Comparison of ENCODE assay signal across 20 mouse cellular contexts in genomic region chr19:5494314-5494713, GRCm38 (mm10). TPM values are rescaled to one million over a fixed set of nuclear protein-coding genes. Genes with fewer than 3 reads are reported as not detected.
DNase-seq lines count a peak whose midpoint lies in the region; ATAC-seq and TF ChIP-seq lines count a peak whose summit lies in the region.
"Had no signal": no experiment of that assay in that cellular context is flagged by ENCODE, and none has a peak within 500 bp of the region (broad histone marks: within the 10 kb centered on the region; RNA-seq: fewer than 3 reads in every experiment).

No protein-coding gene starts in this region.

- H3K4me1 ChIP-seq in liver, embryonic 13.5 days (replicated peaks) = peaks cover 33% of the 10 kb centered on the region
- H3K4me1 ChIP-seq in liver, embryonic 11.5 days (replicated peaks; ENCODE audit: control insufficient read depth, insufficient read depth, low read length) = peaks cover 16% of the 10 kb centered on the region
- peaks cover 19% of the 10 kb centered on the region for H3K4me1 ChIP-seq in hindbrain, embryonic 16.5 days (ENCODE audit: control insufficient read depth, insufficient read depth, low read depth, low read length)
- peaks cover 27% of the 10 kb centered on the region for H3K4me1 ChIP-seq in forebrain, embryonic 15.5 days

- DNase-seq in gastrocnemius, adult 2 months = no peak
- DNase-seq in gastrocnemius, adult 8-10 months (ENCODE audit: low spot score in 2 of 2) = no peak
- no peak for DNase-seq in liver, embryonic 13.5 days
- DNase-seq in liver, embryonic 11.5 days (ENCODE audit: low spot score) = no peak
- DNase-seq in kidney, postnatal 14 days = peak; percentile 62
- DNase-seq: adrenal gland, adult 8-10 months; cerebellum, adult 9-10 months; thymus, postnatal 14 days had no signal

- H3K4me3 ChIP-seq in gastrocnemius, adult 2 months = no peak overlapping the region
- H3K4me3 ChIP-seq in liver, embryonic 13.5 days (replicated peaks) = no peak overlapping the region
- no peak overlapping the region for H3K4me3 ChIP-seq in liver, embryonic 11.5 days (ENCODE audit: low read depth, low read length)
- H3K4me3 ChIP-seq in hindbrain, embryonic 16.5 days (ENCODE audit: low read length) = no peak overlapping the region
- no peak overlapping the region for H3K4me3 ChIP-seq in forebrain, embryonic 15.5 days
- H3K4me3 ChIP-seq: erythroblast, embryonic 14.5 days; heart, embryonic 12.5 days; hindbrain, embryonic 13.5 days; limb, embryonic 10.5 days; lung, embryonic 15.5 days; midbrain, embryonic 10.5 days had no signal

- peaks cover 63% of the 10 kb centered on the region for H3K36me3 ChIP-seq in liver, embryonic 13.5 days
- peaks cover 52% of the 10 kb centered on the region for H3K36me3 ChIP-seq in liver, embryonic 11.5 days (ENCODE audit: control insufficient read depth, insufficient read depth, low read length)
- peaks cover 31% of the 10 kb centered on the region for H3K36me3 ChIP-seq in hindbrain, embryonic 16.5 days (ENCODE audit: control insufficient read depth, insufficient read depth, low read length)
- H3K36me3 ChIP-seq in forebrain, embryonic 15.5 days = peaks cover 57% of the 10 kb centered on the region

- H3K4me2 ChIP-seq in liver, embryonic 13.5 days = no peak overlapping the region
- H3K4me2 ChIP-seq in liver, embryonic 11.5 days = no peak overlapping the region
- no peak overlapping the region for H3K4me2 ChIP-seq in hindbrain, embryonic 16.5 days (ENCODE audit: low read length)
- no peak overlapping the region for H3K4me2 ChIP-seq in forebrain, embryonic 15.5 days (replicated peaks)
- H3K4me2 ChIP-seq: heart, embryonic 12.5 days; hindbrain, embryonic 13.5 days; lung, embryonic 15.5 days had no signal

- TF ChIP-seq CTCF in gastrocnemius, adult 2 months (IDR thresholded peaks at IDR 0.05) = no peak

- 84% methylated on average over 3 of the region's 3 CpGs for WGBS in liver, embryonic 13.5 days (ENCODE audit: insufficient replicate concordance)
- 84% methylated on average over 3 of the region's 3 CpGs for WGBS in liver, embryonic 11.5 days
- WGBS in hindbrain, embryonic 16.5 days = 87% methylated on average over 3 of the region's 3 CpGs
- WGBS in forebrain, embryonic 15.5 days = 87% methylated on average over 3 of the region's 3 CpGs

- peak overlapping the region; percentile 49; the same call in 1 of the 2 replicates for H3K27ac ChIP-seq in gastrocnemius, adult 2 months
- peak overlapping the region; percentile 43; the same call in 1 of the 2 replicates for H3K27ac ChIP-seq in liver, embryonic 13.5 days
- no peak overlapping the region for H3K27ac ChIP-seq in liver, embryonic 11.5 days (ENCODE audit: low read depth, low read length)
- H3K27ac ChIP-seq in hindbrain, embryonic 16.5 days (ENCODE audit: low read depth, low read length) = no peak overlapping the region
- no peak overlapping the region for H3K27ac ChIP-seq in forebrain, embryonic 15.5 days (replicated peaks)
- H3K27ac ChIP-seq: hindbrain, embryonic 13.5 days; limb, embryonic 10.5 days; lung, embryonic 15.5 days; macrophage; midbrain, embryonic 10.5 days had no signal

- no peak for ATAC-seq in liver, embryonic 13.5 days (ENCODE audit: low read depth)
- no peak for ATAC-seq in liver, embryonic 11.5 days (replicated peaks; ENCODE audit: low FRiP score)
- no peak for ATAC-seq in hindbrain, embryonic 16.5 days
- no peak for ATAC-seq in forebrain, embryonic 15.5 days (replicated peaks)
- ATAC-seq: forebrain, embryonic 16.5 days had no signal

- H3K9ac ChIP-seq in liver, embryonic 13.5 days = no peak overlapping the region
- H3K9ac ChIP-seq in liver, embryonic 11.5 days (ENCODE audit: low read depth, low read length) = no peak overlapping the region
- H3K9ac ChIP-seq in hindbrain, embryonic 16.5 days (ENCODE audit: low read depth, low read length) = no peak overlapping the region
- no peak overlapping the region for H3K9ac ChIP-seq in forebrain, embryonic 15.5 days (replicated peaks)
- H3K9ac ChIP-seq: heart, embryonic 12.5 days; hindbrain, embryonic 13.5 days; lung, embryonic 15.5 days had no signal

- no peaks in the 10 kb centered on the region for H3K9me3 ChIP-seq in liver, embryonic 13.5 days (replicated peaks)
- H3K9me3 ChIP-seq in liver, embryonic 11.5 days (ENCODE audit: control insufficient read depth, low read length) = no peaks in the 10 kb centered on the region
- no peaks in the 10 kb centered on the region for H3K9me3 ChIP-seq in hindbrain, embryonic 16.5 days (ENCODE audit: control insufficient read depth, low read length)
- no peaks in the 10 kb centered on the region for H3K9me3 ChIP-seq in forebrain, embryonic 15.5 days
- H3K9me3 ChIP-seq: heart, embryonic 12.5 days; hindbrain, embryonic 13.5 days; limb, embryonic 10.5 days; lung, embryonic 15.5 days; midbrain, embryonic 10.5 days had no signal

- no peaks in the 10 kb centered on the region for H3K27me3 ChIP-seq in liver, embryonic 13.5 days
- no peaks in the 10 kb centered on the region for H3K27me3 ChIP-seq in liver, embryonic 11.5 days (replicated peaks; ENCODE audit: control insufficient read depth, insufficient read depth, low read length)
- H3K27me3 ChIP-seq in hindbrain, embryonic 16.5 days (replicated peaks; ENCODE audit: control insufficient read depth, insufficient read depth, low read length) = no peaks in the 10 kb centered on the region
- H3K27me3 ChIP-seq in forebrain, embryonic 15.5 days = no peaks in the 10 kb centered on the region
- H3K27me3 ChIP-seq: heart, embryonic 12.5 days; hindbrain, embryonic 13.5 days; lung, embryonic 15.5 days had no signal

- intact Hi-C loops in gastrocnemius, adult 2 months (cut with DNase I) = no loop called here

RNA-seq across cellular contexts. Expression of gene Cfl1, which starts 4.1 kb away (rescaled TPM):
- total RNA-seq in gastrocnemius, adult 2 months (2021) = 10 to 100 TPM; 52.8 to 72.0 TPM
- 10 to 100 TPM; 44.8 to 57.2 (median 51.2) TPM for total RNA-seq in gastrocnemius, adult 8-10 months (2022)
- polyA plus RNA-seq in liver, embryonic 13.5 days (2015; fragmentation: Nextera tagmentation; extraction: Ambion mirVana) = 1,341 and 1,482 TPM in 2 replicates
- 2,498 and 2,516 TPM in 2 replicates for polyA plus RNA-seq in liver, embryonic 11.5 days (2014; fragmentation: Nextera tagmentation; extraction: Ambion mirVana)
- polyA plus RNA-seq in hindbrain, embryonic 16.5 days (2015; fragmentation: Nextera tagmentation; extraction: Ambion mirVana) = 3,487 and 3,609 TPM in 2 replicates
- polyA plus RNA-seq in forebrain, embryonic 15.5 days (2015; fragmentation: Nextera tagmentation; extraction: Ambion mirVana) = 3,659 and 3,744 TPM in 2 replicates

RNA-seq across cellular contexts. Expression of gene Mus81, which starts 6.1 kb away (rescaled TPM):
- total RNA-seq in gastrocnemius, adult 2 months (2021) = 10 to 100 TPM; 20.1 to 23.3 TPM
- total RNA-seq in gastrocnemius, adult 8-10 months (2022) = 10 to 100 TPM; 18.5 to 22.8 (median 21.2) TPM
- 16.3 and 16.8 TPM in 2 replicates for polyA plus RNA-seq in liver, embryonic 13.5 days (2015; fragmentation: Nextera tagmentation; extraction: Ambion mirVana)
- 28.3 and 33.8 TPM in 2 replicates for polyA plus RNA-seq in liver, embryonic 11.5 days (2014; fragmentation: Nextera tagmentation; extraction: Ambion mirVana)
- 50.9 and 54.5 TPM in 2 replicates for polyA plus RNA-seq in hindbrain, embryonic 16.5 days (2015; fragmentation: Nextera tagmentation; extraction: Ambion mirVana)
- 55.3 and 60.7 TPM in 2 replicates for polyA plus RNA-seq in forebrain, embryonic 15.5 days (2015; fragmentation: Nextera tagmentation; extraction: Ambion mirVana)

RNA-seq across cellular contexts. Expression of gene 1700020D05Rik, which starts 9.3 kb away (rescaled TPM):
- total RNA-seq in gastrocnemius, adult 2 months (2021) = 1 to 10 TPM in 1 of 2 experiments, under 1 TPM in 1; 0.92 to 1.6 TPM
- total RNA-seq in gastrocnemius, adult 8-10 months (2022) = under 1 TPM in 3 of 4 experiments, not detected in 1; 0.31 to 0.67 (median 0.47) TPM
- polyA plus RNA-seq in liver, embryonic 13.5 days (2015; fragmentation: Nextera tagmentation; extraction: Ambion mirVana) = 0.09 TPM in 1 of 2 replicates, not detected in the other
- not detected in 2 replicates for polyA plus RNA-seq in liver, embryonic 11.5 days (2014; fragmentation: Nextera tagmentation; extraction: Ambion mirVana)
- polyA plus RNA-seq in hindbrain, embryonic 16.5 days (2015; fragmentation: Nextera tagmentation; extraction: Ambion mirVana) = 0.15 TPM in 1 of 2 replicates, not detected in the other
- polyA plus RNA-seq in forebrain, embryonic 15.5 days (2015; fragmentation: Nextera tagmentation; extraction: Ambion mirVana) = 0.39 and 0.49 TPM in 2 replicates
- polyA plus RNA-seq: embryonic facial prominence, embryonic 11.5 days; hindbrain, embryonic 13.5 days; intestine, embryonic 14.5 days; limb, embryonic 10.5 days; midbrain, embryonic 10.5 days had no signal

RNA-seq across cellular contexts. Expression of gene Snx32, which starts 16.0 kb away (rescaled TPM):
- 1 to 10 TPM; 5.8 to 8.0 TPM for total RNA-seq in gastrocnemius, adult 2 months (2021)
- total RNA-seq in gastrocnemius, adult 8-10 months (2022) = 1 to 10 TPM; 5.3 to 6.4 (median 5.9) TPM
- 6.4 and 7.0 TPM in 2 replicates for polyA plus RNA-seq in liver, embryonic 13.5 days (2015; fragmentation: Nextera tagmentation; extraction: Ambion mirVana)
- polyA plus RNA-seq in liver, embryonic 11.5 days (2014; fragmentation: Nextera tagmentation; extraction: Ambion mirVana) = 7.0 and 8.3 TPM in 2 replicates
- polyA plus RNA-seq in hindbrain, embryonic 16.5 days (2015; fragmentation: Nextera tagmentation; extraction: Ambion mirVana) = 92.7 and 101 TPM in 2 replicates
- polyA plus RNA-seq in forebrain, embryonic 15.5 days (2015; fragmentation: Nextera tagmentation; extraction: Ambion mirVana) = 71.9 and 72.8 TPM in 2 replicates

RNA-seq across cellular contexts. Expression of gene Efemp2, which starts 20.6 kb away (rescaled TPM):
- 1 to 10 TPM; 3.4 to 6.6 TPM for total RNA-seq in gastrocnemius, adult 2 months (2021)
- 1 to 10 TPM; 3.2 to 6.1 (median 3.8) TPM for total RNA-seq in gastrocnemius, adult 8-10 months (2022)
- 20.4 and 21.4 TPM in 2 replicates for polyA plus RNA-seq in liver, embryonic 13.5 days (2015; fragmentation: Nextera tagmentation; extraction: Ambion mirVana)
- polyA plus RNA-seq in liver, embryonic 11.5 days (2014; fragmentation: Nextera tagmentation; extraction: Ambion mirVana) = 47.8 and 55.3 TPM in 2 replicates
- 44.2 and 53.1 TPM in 2 replicates for polyA plus RNA-seq in hindbrain, embryonic 16.5 days (2015; fragmentation: Nextera tagmentation; extraction: Ambion mirVana)
- polyA plus RNA-seq in forebrain, embryonic 15.5 days (2015; fragmentation: Nextera tagmentation; extraction: Ambion mirVana) = 30.1 TPM in 2 replicates

Comparison
In these comparisons a context has a peak if more than half of its experiments do, and no peak if none do; other contexts are left out.
1. H3K27ac ChIP-seq: peak in gastrocnemius, adult 2 months (single experiment) and liver, embryonic 13.5 days (single experiment); none in liver, embryonic 11.5 days (single experiment), hindbrain, embryonic 16.5 days (single experiment) and forebrain, embryonic 15.5 days (single experiment).